Mouse (Mus musculus) gastrocnemius, postnatal 14 days (tissue): ENCODE measurements around the gene Eif4h. TPM values are rescaled to one million over a fixed set of nuclear protein-coding genes. Genes with fewer than 3 reads are reported as not detected.
A peak's percentile ranks its signal among the peaks of the same experiment; 100 is the strongest.

Experiments
- DNase-seq: peaks from one replicate; pipeline ENCODE4 v3.0.0; 2021; ENCODE audit warnings: mixed read lengths
- intact Hi-C: fragments of 180-260 bp; cut with DNase I; formaldehyde crosslinking; loops from one replicate; pipeline ENCODE4 v1.15.1; 2025; ENCODE audit warnings: low total_unique reads
- microRNA-seq, 2 experiments: library from miRNA; unstranded; fragments of <30 nt; microRNA quantifications; one replicate each; pipeline ENCODE4 v1.2.0; 2021
- total RNA-seq, 2 experiments: library from RNA; stranded (reverse); gene quantifications; 2 replicates each; pipeline ENCODE4 v1.2.3; 2021

The Eif4h gene
- total RNA-seq, 2 experiments from 2014 or later = 110 to 114 TPM

DNA sequence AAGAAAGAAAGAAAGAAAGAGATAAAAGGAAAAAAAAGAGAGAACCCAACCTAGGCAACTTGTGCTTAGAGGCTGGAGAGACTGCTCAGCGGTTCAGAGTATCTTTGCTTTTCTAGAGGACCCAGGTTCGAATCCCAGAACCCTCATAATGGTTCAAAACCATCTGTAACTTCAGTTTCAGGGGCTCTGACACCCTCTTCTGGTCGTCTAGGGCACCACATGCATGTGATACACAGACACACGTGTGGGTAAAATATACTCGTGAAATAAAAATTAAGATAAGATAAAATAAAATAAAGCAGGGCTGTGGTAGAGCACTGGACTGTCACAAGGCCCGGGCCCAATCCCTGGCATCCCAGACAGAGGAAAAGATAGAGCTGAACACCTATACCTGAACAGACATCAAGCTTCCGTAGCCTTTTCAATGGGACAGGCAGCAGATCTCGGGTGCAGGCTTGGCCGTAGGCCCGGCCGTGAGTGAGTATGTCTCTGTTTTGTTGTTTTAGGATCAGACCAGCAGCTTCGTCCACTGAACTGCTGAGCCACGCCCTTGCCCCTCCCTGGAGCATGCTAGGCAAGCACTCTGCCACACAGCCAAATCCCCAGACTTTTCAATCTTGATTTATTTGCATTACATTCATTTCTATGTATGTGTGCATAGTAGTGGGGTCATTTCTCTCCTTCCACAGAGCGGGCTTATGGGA, 62.6 kb downstream of the Eif4h start:
- no peak for DNase-seq
- intact Hi-C loops = no loop called here

DNA sequence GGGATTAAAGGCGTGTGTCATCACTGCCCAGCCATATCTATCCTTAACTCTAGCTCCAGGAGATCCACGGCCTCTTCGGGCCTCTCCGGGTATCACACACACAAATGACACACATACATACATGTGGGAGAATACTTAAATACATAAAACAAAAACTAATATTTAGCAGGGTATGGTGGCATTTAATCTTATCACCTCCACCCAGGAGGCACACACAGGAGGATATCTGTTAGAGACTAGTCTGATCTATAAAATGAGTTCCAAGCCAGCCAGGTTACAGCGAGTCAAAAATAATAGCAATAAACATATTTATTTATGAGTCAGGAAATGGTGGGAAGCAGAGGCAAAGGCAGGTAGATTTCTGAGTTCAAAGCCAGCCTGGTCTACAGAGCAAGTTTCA, 63.5 kb downstream of the Eif4h start:
- intact Hi-C loops = no loop called here
- no peak for DNase-seq

GRCm38 (mm10) chr5:134572508-134573214, 66.6 kb downstream of the Eif4h start:
- DNase-seq = no peak

DNA sequence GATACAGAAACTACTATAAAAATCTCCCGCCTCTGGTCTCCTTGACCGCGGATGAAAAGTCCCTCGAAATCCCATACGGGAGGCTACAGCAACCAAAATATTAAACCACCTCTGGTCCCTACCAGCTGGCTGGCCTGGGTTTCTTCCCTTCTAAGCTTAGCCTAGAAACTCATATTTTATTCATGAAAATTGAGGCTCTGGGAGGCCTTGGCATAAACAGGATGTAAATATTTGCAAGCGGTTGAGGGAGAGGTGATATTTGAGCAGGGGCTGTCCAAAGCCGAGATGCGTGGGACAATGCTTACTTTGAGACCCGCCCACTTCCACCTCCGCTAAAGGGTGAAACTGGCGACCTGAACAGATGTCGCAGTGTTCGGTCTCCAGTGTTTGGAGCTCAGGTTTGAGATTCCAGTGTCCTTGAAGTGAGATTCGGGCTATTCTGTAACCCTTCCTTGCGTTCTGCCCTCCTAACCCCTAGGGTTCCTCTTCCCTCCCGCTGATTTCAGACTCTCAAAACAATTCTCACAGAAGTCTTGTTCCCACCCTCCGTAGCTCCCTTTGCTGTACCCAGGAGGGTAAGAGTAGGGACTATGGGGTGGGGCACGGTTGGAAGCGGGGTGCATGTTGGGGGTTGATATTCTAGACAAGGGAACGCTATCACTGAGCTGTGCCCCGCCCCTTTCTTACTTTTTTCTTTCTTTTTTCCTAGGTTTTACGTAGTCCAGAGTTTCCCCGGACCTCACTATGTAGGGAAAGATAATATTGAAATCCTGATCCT, 67.4 kb downstream of the Eif4h start:
- intact Hi-C loops = no loop called here
- DNase-seq = peak; percentile 36

More at GRCm38 (mm10) chr5:134572508-134573214, 66.6 kb downstream of the Eif4h start:
- intact Hi-C loops = no loop called here

Small RNA genes within 50 kb of the gene (microRNA-seq; reads per million reads assigned to microRNA genes)
- gene Mir7228 = 0 reads per million in 2 experiments

Other genes with a start within 250 kb of the Eif4h start
- 10 to 100 TPM in 1 of 2 experiments, 1 to 10 TPM in 1; 9.5 to 10.7 TPM for gene Gtf2ird1, start 182.8 kb downstream of the Eif4h start, total RNA-seq
- gene Clip2, start 87.1 kb downstream of the Eif4h start, total RNA-seq = 1 to 10 TPM; 6.4 to 8.4 TPM
- under 1 TPM in 1 of 2 experiments, not detected in 1; 0.29 TPM for gene Syna, start 79.3 kb downstream of the Eif4h start, total RNA-seq
- 10 to 100 TPM; 12.4 to 14.1 TPM for gene Rfc2, start 58.1 kb downstream of the Eif4h start, total RNA-seq
- 1 to 10 TPM; 1.3 to 1.5 TPM for gene Lat2, start 24.5 kb downstream of the Eif4h start, total RNA-seq
- gene Limk1, start 49.1 kb upstream of the Eif4h start, total RNA-seq = 1 to 10 TPM; 5.5 to 7.2 TPM
- gene Eln, start 107.8 kb upstream of the Eif4h start, total RNA-seq = 100 to 1,000 TPM; 123 to 198 TPM